Mouse (Mus musculus): ENCODE results near the gene Mitd1.

- TF ChIP-seq GATA1 (IDR thresholded peaks at IDR 0.05; ENCODE audit: low read length) (no peak), TAL1 (IDR thresholded peaks at IDR 0.05; ENCODE audit: low read length) (no peak)
These were observed 43.3 kb downstream of the Mitd1 start for GRCm38 (mm10) chr1:37846878-37847277.

All from erythroblast, embryonic 14.5 days (primary cell).